Mouse (Mus musculus): ENCODE results near the gene Gpr39. TPM values are rescaled to one million over a fixed set of nuclear protein-coding genes. Genes with fewer than 3 reads are reported as not detected.
A peak's percentile ranks its signal among the peaks of the same experiment; 100 is the strongest.

Gene Gpr39
- total RNA-seq, 2 experiments from 2014 or later = 1.5 TPM

DNA sequence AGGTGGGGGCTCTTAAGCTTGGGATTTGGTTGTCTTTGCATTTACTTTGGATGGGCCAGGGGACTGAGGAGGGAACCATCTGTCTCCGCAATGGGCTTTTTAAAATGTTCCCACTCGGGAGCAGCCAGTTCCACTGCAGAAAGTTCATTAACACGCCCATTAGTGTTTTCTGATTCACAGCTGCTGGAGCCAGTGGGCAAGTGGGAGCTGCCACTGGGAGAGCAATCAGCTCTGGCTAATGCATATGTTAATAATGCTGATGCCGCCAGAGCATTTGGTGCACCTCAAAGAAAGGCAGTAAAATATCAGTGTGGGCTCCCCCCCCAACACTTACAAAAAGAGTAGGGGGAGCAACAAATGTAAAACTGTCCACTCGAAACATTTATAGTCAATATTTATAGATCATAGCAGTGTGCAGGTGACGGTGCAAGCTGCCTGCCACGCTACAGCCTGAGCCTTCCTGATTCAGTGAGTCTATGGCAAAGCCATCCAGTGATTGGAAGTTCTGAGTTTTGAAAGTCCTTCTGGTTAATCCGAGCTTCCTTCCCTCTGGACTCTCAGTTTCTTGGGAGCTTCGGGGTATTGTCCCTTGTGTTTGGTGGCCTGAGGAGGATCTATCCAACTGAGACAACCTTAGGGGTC lies 136.5 kb downstream of the Gpr39 start:
- DNase-seq = no peak

DNA sequence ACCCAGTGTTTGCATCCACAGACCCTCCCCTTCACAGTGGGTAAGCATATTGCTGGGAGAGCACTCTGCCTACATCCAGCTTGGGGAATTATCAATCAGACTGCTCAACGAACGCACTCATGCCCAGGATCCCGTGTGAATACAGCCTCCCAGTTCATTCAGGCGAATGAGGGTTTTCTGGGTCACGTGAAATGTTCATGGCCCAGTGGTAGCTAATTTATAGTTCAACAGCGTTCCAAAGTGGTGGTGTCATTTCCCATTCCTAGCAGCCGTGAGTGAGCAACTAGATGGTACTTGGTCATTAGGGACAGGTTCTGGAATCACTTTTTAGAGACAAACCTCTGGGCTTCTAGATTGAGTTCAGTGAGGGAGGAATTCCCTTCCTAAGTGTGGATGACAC lies 144.3 kb downstream of the Gpr39 start:
- no peak for DNase-seq

DNA sequence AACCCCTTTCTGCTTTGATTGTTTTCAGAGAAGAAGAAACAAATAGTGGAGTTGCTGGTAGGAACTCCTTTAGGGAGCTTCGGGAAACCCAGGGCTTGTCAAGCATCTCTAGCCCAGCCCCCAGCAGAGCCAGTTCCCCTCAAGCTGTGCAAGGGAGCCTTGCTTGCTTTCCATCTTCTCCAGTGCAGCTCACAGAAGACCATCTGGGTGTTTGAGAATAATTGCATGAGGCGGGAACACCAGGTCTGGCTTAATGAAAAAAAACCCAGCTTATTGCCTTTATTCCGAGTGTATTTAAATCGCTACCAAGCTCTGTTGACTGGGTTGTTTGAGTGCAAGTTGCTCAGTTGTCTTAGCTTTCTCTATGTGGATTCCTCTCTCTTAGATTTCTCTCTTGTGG lies 146.8 kb downstream of the Gpr39 start:
- no peak for DNase-seq

DNA sequence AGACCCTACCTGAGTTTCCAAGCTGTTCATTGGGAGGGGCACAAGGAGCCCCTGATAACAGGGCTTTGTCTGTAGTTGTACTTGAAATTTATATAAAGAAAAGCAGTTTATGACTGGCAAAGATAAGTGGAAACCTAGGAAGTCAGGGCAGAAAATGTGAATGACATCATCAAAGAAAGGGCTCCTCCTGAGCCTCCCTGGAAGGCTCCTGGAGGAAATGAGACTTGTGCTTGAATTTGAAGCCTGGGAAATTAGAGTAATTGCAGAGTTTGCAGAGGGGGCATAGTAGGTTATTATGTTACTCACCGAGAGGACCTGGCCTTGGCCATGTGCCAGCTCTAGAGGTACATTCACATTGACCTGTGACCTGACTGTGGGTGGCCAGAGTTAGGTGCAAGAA lies 160.7 kb downstream of the Gpr39 start:
- DNase-seq = no peak

DNA sequence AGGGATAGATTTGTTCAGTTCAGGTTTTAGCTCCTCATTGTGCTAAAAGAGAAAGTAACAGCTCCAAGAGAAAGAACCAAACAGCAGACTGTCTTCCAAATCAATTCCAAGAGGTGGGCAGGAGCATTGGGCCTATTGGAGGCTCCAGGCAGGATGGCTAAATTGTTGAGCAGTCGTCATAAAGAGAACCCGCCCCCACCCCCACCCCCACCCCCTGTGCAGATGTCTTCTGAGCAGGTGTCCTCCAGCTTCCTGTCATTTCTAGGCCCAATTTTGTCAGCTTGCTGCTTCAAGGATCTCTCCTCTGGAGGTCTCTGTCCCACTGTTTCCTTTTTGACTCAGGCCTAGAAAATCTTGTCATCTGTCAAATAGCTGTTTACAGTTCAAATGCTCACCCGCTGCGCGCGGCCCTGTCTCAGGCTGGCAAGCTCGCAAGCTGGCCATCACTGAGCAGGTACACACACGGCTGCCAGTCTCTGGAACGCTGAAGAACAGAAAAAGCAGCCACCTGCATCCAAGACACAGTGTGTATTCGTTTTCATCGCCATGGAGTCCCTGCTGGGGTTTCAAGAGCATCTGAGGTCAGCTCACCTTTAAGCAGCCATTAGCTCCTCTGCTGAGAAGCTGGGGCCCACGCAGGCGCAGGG lies 163.1 kb downstream of the Gpr39 start:
- no peak for DNase-seq

DNA sequence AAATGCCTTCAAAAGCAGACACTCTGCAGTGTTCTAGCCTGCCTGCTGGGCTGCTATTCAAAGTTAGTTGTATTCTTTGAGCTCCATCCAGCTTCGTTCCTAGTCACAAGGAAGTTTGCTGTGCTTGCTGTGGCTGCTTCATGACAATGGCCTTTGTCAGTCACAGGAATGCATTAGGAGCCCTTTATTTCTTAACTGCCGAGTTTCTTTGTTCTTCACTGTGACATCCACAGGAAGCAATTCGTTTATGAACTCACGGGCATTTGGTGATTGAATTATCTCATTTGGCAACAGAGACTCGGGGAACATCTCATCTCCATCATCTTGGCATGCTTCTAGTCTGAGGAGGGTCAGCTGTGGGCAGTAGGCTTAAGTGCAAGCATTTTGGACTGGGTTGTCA lies 177.9 kb downstream of the Gpr39 start:
- no peak for DNase-seq

DNA sequence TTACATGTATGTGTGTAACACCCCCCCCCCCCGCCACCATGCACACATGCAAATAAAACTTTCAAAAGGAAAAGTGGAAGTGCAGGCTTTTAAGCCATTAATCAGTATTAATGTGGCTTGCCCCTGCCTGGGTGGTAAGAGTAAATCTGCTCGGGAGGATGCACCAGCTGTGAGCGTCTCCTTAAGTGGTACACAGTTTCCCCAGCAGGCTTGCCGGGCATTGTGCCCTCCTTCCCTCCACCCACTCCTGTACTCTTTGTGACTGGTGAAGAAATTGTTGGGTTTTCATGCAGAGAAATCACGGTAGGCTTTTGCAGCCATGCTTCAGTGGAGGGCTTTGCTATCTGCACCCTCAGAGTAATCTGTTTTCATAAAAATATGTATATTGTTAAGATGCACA lies 181.8 kb downstream of the Gpr39 start:
- no peak for DNase-seq

DNA sequence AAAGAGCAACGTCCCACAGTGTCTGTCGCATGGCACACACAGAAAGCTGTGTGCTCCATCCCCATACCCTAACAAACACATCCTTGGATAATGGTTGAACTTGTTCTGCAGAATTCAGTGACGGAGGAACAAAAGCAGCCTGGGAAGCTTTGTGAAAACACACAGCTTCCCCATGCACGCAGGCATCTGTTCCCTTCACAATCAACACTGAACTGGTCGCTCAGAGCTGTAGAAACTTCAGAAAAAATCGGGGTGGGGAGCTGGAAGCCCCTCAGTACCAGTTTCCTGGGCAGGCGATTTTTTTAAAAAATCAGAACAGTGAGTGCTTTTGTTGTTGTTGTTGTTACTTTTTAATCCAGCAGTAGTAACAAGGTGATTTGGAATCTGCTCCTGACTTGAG lies 193.3 kb downstream of the Gpr39 start:
- no peak for DNase-seq

DNA sequence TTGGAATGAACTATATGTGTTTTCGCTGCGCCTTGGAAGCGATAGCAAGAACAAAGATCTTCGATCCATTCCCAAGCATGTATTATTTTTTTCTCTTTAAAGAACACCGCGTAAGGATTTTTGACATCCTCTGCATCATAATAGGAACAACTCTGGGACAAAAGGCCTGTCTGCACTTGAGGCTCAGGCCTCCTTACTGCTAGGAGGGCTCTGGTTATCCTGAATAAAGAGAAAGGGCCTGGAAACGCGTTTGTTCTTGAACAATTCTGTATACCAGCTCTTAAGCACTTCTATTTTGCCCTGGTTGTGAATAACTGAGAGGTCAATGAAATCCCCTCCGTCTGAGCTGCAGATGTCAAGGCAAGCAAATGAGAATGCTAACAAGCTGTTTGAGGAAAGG lies 216.4 kb downstream of the Gpr39 start:
- no peak for DNase-seq

DNA sequence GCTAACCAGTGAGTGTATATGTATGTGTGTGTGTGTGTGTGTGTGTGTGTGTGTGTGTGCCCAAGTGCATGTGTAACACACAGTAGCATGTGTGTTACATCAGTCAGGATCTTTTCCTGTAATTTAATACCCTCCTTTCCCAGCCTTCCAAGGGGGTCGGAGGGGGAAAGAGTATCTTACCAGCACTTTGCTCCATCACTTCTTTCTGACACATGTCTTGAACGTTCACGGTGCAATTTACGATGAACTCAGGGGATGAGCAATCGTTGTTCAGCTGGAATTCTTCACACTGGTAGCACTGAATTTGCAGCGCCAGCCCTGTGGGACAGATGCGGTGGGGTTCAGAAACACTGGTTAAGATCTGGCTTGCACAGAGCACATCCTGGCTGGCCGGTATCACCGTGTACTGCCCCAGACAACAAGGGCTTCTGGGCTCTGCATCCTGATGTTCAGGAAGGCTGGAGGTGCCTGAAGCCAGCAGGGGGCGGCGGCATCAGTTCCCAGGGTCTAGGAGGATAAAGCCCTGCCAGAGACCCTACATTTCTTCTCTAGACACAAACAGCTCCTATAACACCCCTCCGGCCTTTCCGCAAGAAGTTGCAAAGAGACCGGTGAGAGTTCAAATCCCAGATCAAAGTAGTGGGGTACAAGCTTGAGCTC lies 233.5 kb downstream of the Gpr39 start:
- DNase-seq = peak; percentile 34

DNA sequence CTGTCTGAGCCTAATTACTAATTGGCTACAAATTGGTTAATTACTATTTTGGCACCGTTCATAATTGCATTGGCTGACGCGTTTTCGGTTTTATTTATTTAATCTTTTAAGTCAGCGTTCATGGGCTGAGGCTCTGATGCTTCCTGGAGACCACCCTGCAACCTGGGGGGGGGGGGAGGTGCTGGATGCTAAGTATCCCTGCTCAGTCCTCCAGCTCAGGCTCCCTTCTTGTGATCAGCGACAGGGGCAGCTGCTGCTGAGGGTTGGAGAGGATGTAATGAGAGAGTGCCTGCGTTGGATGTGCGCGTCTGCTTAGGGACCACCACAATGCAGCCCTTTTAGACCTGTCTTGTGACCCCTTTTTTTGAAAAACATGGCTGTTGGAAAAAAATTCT lies 234.1 kb downstream of the Gpr39 start:
- DNase-seq = no peak

DNA sequence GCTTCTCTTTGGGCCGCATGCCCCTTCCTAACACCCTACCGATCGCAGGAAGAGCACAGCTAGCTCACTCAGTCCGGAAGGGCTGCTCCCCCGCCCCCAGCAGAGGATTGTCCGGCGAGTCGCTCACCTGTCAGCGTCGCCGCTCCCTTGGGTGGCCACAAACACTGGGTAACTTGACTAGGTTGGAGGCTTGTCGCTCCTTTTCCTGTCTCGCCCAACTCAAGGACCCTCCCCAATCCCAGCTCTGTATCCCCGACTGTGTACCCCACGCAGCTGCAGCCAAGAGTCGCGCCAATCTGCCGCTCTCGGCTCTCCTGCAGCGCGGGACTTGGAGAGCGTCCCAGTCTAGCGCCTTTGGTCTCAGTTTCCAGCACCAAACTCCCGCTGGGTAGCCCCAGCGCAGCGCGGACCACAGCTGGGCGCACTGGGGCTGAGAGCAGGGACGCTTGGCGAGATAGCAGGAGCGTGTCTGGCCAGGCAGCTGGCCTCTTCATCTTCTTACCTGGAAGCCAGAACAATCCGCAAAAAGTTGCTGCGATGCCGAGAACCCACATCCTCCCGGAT lies 234.6 kb downstream of the Gpr39 start:
- peak; percentile 28 for DNase-seq

DNA sequence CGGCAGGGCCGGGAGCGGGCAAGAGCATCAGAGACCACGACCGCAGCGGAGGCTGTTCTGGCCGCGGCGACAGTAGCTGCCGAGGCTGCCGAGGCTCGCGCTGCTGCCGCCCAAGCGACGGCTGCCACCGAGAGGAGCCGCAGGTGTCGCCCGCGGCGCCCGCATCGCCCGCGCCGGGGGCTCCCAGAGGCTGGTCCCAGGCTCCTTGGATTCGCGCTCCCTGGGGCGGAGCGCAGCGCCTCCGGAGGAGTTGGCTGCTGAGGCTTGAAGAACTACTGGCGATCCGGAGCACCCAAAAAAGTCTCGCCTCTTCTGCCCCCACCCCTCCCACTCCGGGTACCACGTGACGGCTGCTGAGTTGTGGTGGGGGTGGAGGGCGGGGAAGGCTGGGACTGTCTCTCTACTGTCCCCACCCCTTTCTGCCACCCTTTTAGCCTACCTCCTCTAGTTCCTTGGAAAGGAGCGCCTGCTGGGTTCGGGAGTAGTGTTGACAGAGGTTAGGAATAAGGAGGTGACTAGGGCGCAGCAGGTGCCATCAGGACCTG lies 235.2 kb downstream of the Gpr39 start:
- peak; percentile 17 for DNase-seq

DNA sequence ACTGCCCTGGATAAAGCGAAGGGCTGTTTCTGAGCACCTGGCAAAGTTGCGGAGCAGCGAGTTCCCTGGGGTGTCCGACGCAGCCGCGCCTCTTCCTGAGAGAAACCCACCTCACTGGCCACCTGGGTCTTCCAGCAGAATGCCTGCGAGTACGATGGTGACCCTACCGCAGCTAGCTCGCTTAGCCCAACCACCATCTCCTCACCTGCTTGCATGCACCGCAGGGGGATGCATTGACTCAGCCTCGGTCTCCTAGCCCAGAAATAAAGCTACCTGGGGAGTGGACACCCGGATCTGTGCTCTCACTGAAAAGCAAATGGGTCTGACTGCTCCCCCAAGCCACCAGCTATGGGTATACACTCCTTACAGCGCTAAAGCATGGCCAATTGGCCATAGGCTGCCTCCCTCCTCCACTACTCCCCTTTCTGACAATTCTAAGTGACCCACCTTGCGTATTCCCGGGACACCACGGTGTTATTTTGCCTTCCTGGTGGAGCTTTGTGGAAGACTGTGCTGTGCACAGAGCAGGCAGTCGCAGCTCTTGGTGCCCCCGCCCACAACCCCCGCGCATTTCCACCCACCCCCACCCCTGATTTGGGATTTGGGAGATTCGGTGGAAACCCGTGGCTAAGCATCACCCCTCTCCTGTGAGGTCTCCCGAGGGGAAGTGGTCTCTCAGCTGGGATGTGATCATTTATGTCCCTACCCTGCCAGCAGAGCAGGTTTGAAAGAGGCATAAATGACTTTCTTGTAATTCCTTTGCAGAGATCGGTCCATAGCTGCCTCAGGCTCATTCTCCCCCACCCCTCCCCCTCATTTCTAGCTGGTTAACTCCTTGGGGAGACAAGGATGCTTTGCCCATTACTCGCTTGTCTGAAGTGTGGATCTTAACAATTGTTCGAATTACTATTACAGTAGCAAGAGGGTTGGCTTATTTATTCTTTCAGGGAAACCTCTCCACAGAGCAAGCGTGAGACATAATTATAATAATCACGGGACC lies 236.1 kb downstream of the Gpr39 start, which contains the start of gene Lypd1:
TSS of gene Lypd1 (minus strand) at position 501 of the 1,000 bp plus-strand sequence.
- DNase-seq = no peak

DNA sequence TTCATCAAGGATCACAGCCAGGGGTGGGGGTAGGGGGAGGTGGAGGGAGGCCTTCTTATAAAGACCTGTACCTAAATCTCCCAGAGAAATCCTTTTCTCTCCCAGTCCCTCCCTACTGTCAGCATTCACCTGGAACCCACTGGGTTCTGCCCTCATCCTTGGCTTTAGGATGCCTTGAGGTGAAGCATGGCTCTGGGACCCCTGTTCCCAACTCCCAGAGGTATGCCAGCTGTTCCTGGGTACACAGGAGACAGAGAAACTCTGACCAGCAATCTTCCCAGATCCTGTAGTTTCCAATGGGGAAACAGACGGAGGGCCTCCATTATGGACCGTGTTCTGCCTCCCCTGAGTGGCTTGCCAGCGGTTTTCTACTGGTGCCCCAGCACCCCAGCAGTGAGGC lies 243.9 kb downstream of the Gpr39 start:
- DNase-seq = no peak

DNA sequence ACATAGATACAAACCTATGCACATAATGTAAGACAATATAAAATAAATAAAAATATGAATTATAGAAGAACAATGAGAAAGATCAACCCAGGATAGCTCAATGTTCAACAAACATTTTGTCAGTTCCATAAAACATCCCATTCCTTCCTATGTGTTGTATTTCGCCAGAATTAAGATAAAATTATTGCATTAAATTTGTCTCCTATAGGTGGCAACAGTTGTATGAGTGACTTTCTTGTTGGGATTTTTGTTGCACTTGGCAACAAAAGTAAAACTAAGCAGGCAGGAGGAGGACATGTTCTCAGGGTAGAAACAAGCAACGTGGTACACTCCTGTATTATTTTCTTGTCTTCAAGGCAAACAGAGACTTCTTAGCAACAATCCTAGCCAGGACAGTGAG lies 246.3 kb downstream of the Gpr39 start:
- DNase-seq = no peak

Other genes starting within 250 kb of the Gpr39 start
- 100 to 1,000 TPM; 353 to 370 TPM for gene Actr3, start 241.3 kb upstream of the Gpr39 start, total RNA-seq (2021)
- 10 to 100 TPM; 79.2 to 82.8 TPM for gene Slc35f5, start 116.4 kb upstream of the Gpr39 start, total RNA-seq (2021)
- 1 to 10 TPM in 1 of 2 experiments, under 1 TPM in 1; 0.81 to 1.1 TPM for gene Lypd1, start 236.1 kb downstream of the Gpr39 start, total RNA-seq (2021)

All from heart, postnatal 4 days (tissue).